Mouse (Mus musculus): ENCODE results near the gene Hoxb4.

Gene Hoxb4

GRCm38 (mm10) chr11:96317608-96318367 is at the start of gene Hoxb4:
Gene Hoxb4, plus strand, starts transcription at chr11:96318267.
- DNase-seq, result no peak

- no peak for DNase-seq
Observed at GRCm38 (mm10) chr11:96269869-96270268, 48.2 kb upstream of the Hoxb4 start.

- DNase-seq, result no peak
Observed at GRCm38 (mm10) chr11:96270996-96271540, 47.0 kb upstream of the Hoxb4 start, which contains the start of gene Hoxb9. Gene Hoxb9, plus strand, starts transcription at chr11:96271457.

GRCm38 (mm10) chr11:96271541-96272011 is 46.5 kb upstream of the Hoxb4 start:
- no peak for DNase-seq

- DNase-seq, result no peak
Observed at GRCm38 (mm10) chr11:96272024-96272921, 45.8 kb upstream of the Hoxb4 start.

- no peak for DNase-seq
Observed at GRCm38 (mm10) chr11:96274428-96274827, 43.6 kb upstream of the Hoxb4 start.

- DNase-seq, result no peak
Observed at GRCm38 (mm10) chr11:96275896-96276295, 42.2 kb upstream of the Hoxb4 start.

GRCm38 (mm10) chr11:96277151-96278044 is 40.7 kb upstream of the Hoxb4 start:
- DNase-seq, result no peak

GRCm38 (mm10) chr11:96278324-96278723 is 39.7 kb upstream of the Hoxb4 start:
- no peak for DNase-seq

GRCm38 (mm10) chr11:96278773-96279172 is 39.3 kb upstream of the Hoxb4 start:
- peak; percentile 76 to 89 for DNase-seq

- no peak for DNase-seq
Observed at GRCm38 (mm10) chr11:96279421-96280233, 38.4 kb upstream of the Hoxb4 start.

- no peak for DNase-seq
Observed at GRCm38 (mm10) chr11:96280399-96281378, 37.4 kb upstream of the Hoxb4 start.

- DNase-seq, result no peak
Observed at GRCm38 (mm10) chr11:96281396-96281795, 36.7 kb upstream of the Hoxb4 start.

GRCm38 (mm10) chr11:96281855-96282570 is 36.1 kb upstream of the Hoxb4 start, which contains the start of gene Hoxb8:
Gene Hoxb8, plus strand, starts transcription at chr11:96281905.
- no peak for DNase-seq

GRCm38 (mm10) chr11:96282795-96283430 is 35.2 kb upstream of the Hoxb4 start:
- no peak for DNase-seq

- no peak for DNase-seq
Observed at GRCm38 (mm10) chr11:96284041-96284749, 33.9 kb upstream of the Hoxb4 start.

- no peak for DNase-seq
Observed at GRCm38 (mm10) chr11:96284774-96285734, 33.0 kb upstream of the Hoxb4 start.

All from cerebellum, adult 18-20 months (tissue).